Mouse (Mus musculus) left cerebral cortex, postnatal 36 days (tissue): ENCODE data around the gene Coq9. TPM values are rescaled to one million over a fixed set of nuclear protein-coding genes. Genes with fewer than 3 reads are reported as not detected.

Experiments used
- DNase-seq, 2 experiments: peaks; one replicate each; pipeline ENCODE4 v3.0.0; 2021 to 2022; ENCODE audit warnings: low spot score in 2 of 2, mixed read lengths in 1 of 2
- intact Hi-C: fragments of 180-260 bp; cut with DNase I; formaldehyde crosslinking; loops from one replicate; pipeline ENCODE4 v1.15.1; 2025
- total RNA-seq, 2 experiments: library from RNA; stranded (reverse); gene quantifications; 2 replicates each; pipeline ENCODE4 v1.2.3; 2021

Coq9 gene
- total RNA-seq, 2 experiments from 2014 or later: 89.3 to 92.6 TPM

GRCm38 (mm10) chr8:94863897-94864673, 26.0 kb downstream of the Coq9 start:
- DNase-seq: no peak
- intact Hi-C loops: no loop called here

- intact Hi-C loops: no loop called here
- DNase-seq: no peak
These were observed 27.2 kb downstream of the Coq9 start for GRCm38 (mm10) chr8:94865292-94865691.

- intact Hi-C loops: no loop called here
These were observed 28.8 kb downstream of the Coq9 start for GRCm38 (mm10) chr8:94866921-94867320.

GRCm38 (mm10) chr8:94869146-94869545, 31.0 kb downstream of the Coq9 start:
- DNase-seq: no peak
- intact Hi-C loops: no loop called here

More at GRCm38 (mm10) chr8:94866921-94867320, 28.8 kb downstream of the Coq9 start:
- no peak for DNase-seq

GRCm38 (mm10) chr8:94870003-94870402, 31.9 kb downstream of the Coq9 start:
- intact Hi-C loops: loop anchor here (5.0 kb wide), 1 partner anchor 122 kb away; no protein-coding TSS in a partner anchor
- DNase-seq: no peak

GRCm38 (mm10) chr8:94870474-94871107, 32.5 kb downstream of the Coq9 start:
- DNase-seq: peak; percentile 59 to 67
- intact Hi-C loops: loop anchor here (5.0 kb wide), 1 partner anchor 122 kb away; no protein-coding TSS in a partner anchor

GRCm38 (mm10) chr8:94871108-94871894, 33.2 kb downstream of the Coq9 start:
- intact Hi-C loops: loop anchor here (5.0 kb wide), 1 partner anchor 121 kb away; no protein-coding TSS in a partner anchor
- DNase-seq: peak; percentile 68 to 71

GRCm38 (mm10) chr8:94872156-94872555, 34.0 kb downstream of the Coq9 start:
- intact Hi-C loops: loop anchor here (5.0 kb wide), 1 partner anchor 120 kb away; no protein-coding TSS in a partner anchor
- no peak for DNase-seq

GRCm38 (mm10) chr8:94872576-94872975, 34.5 kb downstream of the Coq9 start:
- intact Hi-C loops: loop anchor here (5.0 kb wide), 1 partner anchor 120 kb away; no protein-coding TSS in a partner anchor
- DNase-seq: no peak

- peak; percentile 52 to 67 for DNase-seq
- intact Hi-C loops: loop anchor here (1.0 to 5.0 kb wide), 2 partner anchors 35 to 118 kb away; no protein-coding TSS in a partner anchor
These were observed 36.2 kb downstream of the Coq9 start for GRCm38 (mm10) chr8:94874358-94874757.

GRCm38 (mm10) chr8:94875096-94875870, 37.2 kb downstream of the Coq9 start:
- no peak for DNase-seq
- intact Hi-C loops: no loop called here

GRCm38 (mm10) chr8:94875871-94876150, 37.7 kb downstream of the Coq9 start:
- DNase-seq: no peak
- intact Hi-C loops: no loop called here

GRCm38 (mm10) chr8:94876197-94876730, 38.1 kb downstream of the Coq9 start, which contains the start of gene Dok4:
Dok4 (minus strand) TSS chr8:94876330.
- intact Hi-C loops: no loop called here
- peak; percentile 63 to 67 for DNase-seq

GRCm38 (mm10) chr8:94876820-94877219, 38.7 kb downstream of the Coq9 start:
- intact Hi-C loops: no loop called here
- no peak for DNase-seq

GRCm38 (mm10) chr8:94880742-94881141, 42.6 kb downstream of the Coq9 start:
- intact Hi-C loops: no loop called here
- DNase-seq: no peak

GRCm38 (mm10) chr8:94888383-94889036, 50.4 kb downstream of the Coq9 start:
- intact Hi-C loops: no loop called here
- DNase-seq: no peak

- no peak for DNase-seq
These were observed 54.8 kb downstream of the Coq9 start for GRCm38 (mm10) chr8:94892917-94893316.

GRCm38 (mm10) chr8:94899262-94899661, 61.1 kb downstream of the Coq9 start:
- intact Hi-C loops: no loop called here

More at GRCm38 (mm10) chr8:94892917-94893316, 54.8 kb downstream of the Coq9 start:
- intact Hi-C loops: no loop called here

More at GRCm38 (mm10) chr8:94899262-94899661, 61.1 kb downstream of the Coq9 start:
- no peak for DNase-seq
